Mouse (Mus musculus) lung, postnatal 0 days (tissue): ENCODE data around the gene Tmem267.

ENCODE experiments used
- CTCF ChIP-seq: IDR thresholded peaks from 2 replicates; pipeline ENCODE4 v1.5.1; 2016; ENCODE audit warnings: antibody characterized with exemption, mild to moderate bottlenecking
- EP300 ChIP-seq: IDR thresholded peaks from 2 replicates; pipeline ENCODE4 v1.6.1; 2016; ENCODE audit warnings: antibody characterized with exemption, mild to moderate bottlenecking, control low read depth

- TF ChIP-seq CTCF = no peak
- 0 out of 2 replicates have a peak, but pooled peaks have one; percentile 22 for TF ChIP-seq EP300
Observed at GRCm38 (mm10) chr13:119462596-119463560, 25.0 kb upstream of the Tmem267 start, which contains the start of gene 4833420G17Rik.
